Mouse (Mus musculus): ENCODE measurements at regions not wholly inside any gene's neighbourhood (a gene's known extent, or its start where the extent isn't known, plus 50 kb on each side); places are given as distances from the start of the nearest gene placed in this dataset.

GRCm38 (mm10) chr13:100988116-100988515 lies 154.9 kb upstream of the Slc30a5 start:
- Histone ChIP-seq H3K27ac (replicated peaks; ENCODE audit: low read depth, low read length) (no peak overlapping the region), H3K36me3 (ENCODE audit: control insufficient read depth, insufficient read depth, low read length) (no peaks in the 10 kb centered on the region), H3K4me2 (ENCODE audit: low read depth, low read length) (no peak overlapping the region), H3K9ac (ENCODE audit: low read depth, low read length) (no peak overlapping the region), H3K9me3 (ENCODE audit: control insufficient read depth, low read length) (no peaks in the 10 kb centered on the region), H3K4me1 (ENCODE audit: control insufficient read depth, insufficient read depth, low read length) (no peaks in the 10 kb centered on the region), H3K4me3 (ENCODE audit: low read depth, low read length) (no peak overlapping the region), H3K27me3 (replicated peaks; ENCODE audit: control insufficient read depth, insufficient read depth, low read length) (no peaks in the 10 kb centered on the region)
- WGBS, result 75% methylated on average over 5 of the region's 5 CpGs
- ATAC-seq (ENCODE audit: low read depth), result no peak
- no peak for DNase-seq (ENCODE audit: low spot score)

- H3K4me3 ChIP-seq (ENCODE audit: low read depth, low read length), result no peak overlapping the region
- no peak overlapping the region for H3K4me2 ChIP-seq (ENCODE audit: low read depth, low read length)
- WGBS, result 72% methylated on average over 3 of the region's 3 CpGs
- no peaks in the 10 kb centered on the region for H3K36me3 ChIP-seq (ENCODE audit: control insufficient read depth, insufficient read depth, low read length)
- no peaks in the 10 kb centered on the region for H3K9me3 ChIP-seq (ENCODE audit: control insufficient read depth, low read length)
- H3K27ac ChIP-seq (replicated peaks; ENCODE audit: low read depth, low read length), result no peak overlapping the region
- H3K4me1 ChIP-seq (ENCODE audit: control insufficient read depth, insufficient read depth, low read length), result no peaks in the 10 kb centered on the region
- H3K27me3 ChIP-seq (replicated peaks; ENCODE audit: control insufficient read depth, insufficient read depth, low read length), result no peaks in the 10 kb centered on the region
- no peak overlapping the region for H3K9ac ChIP-seq (ENCODE audit: low read depth, low read length)
- no peak for ATAC-seq (ENCODE audit: low read depth)
- DNase-seq (ENCODE audit: low spot score), result no peak
Measured at GRCm38 (mm10) chr13:100975741-100976140, 142.5 kb upstream of the Slc30a5 start.

- no peak for DNase-seq (ENCODE audit: low spot score)
- no peak overlapping the region for H3K4me2 ChIP-seq (ENCODE audit: low read depth, low read length)
- 54% methylated on average over 2 of the region's 2 CpGs for WGBS
Measured at GRCm38 (mm10) chr13:100971080-100972017, 138.1 kb upstream of the Slc30a5 start.

GRCm38 (mm10) chr13:100962811-100963540 lies 129.7 kb upstream of the Slc30a5 start:
- DNase-seq (ENCODE audit: low spot score), result no peak
- Histone ChIP-seq H3K9ac (ENCODE audit: low read depth, low read length) (no peak overlapping the region), H3K9me3 (ENCODE audit: control insufficient read depth, low read length) (no peaks in the 10 kb centered on the region), H3K36me3 (ENCODE audit: control insufficient read depth, insufficient read depth, low read length) (no peaks in the 10 kb centered on the region), H3K27me3 (replicated peaks; ENCODE audit: control insufficient read depth, insufficient read depth, low read length) (no peaks in the 10 kb centered on the region), H3K27ac (replicated peaks; ENCODE audit: low read depth, low read length) (no peak overlapping the region), H3K4me3 (ENCODE audit: low read depth, low read length) (no peak overlapping the region), H3K4me2 (ENCODE audit: low read depth, low read length) (no peak overlapping the region), H3K4me1 (ENCODE audit: control insufficient read depth, insufficient read depth, low read length) (no peaks in the 10 kb centered on the region)
- 83% methylated on average over 4 of the region's 4 CpGs for whole genome bisulfite sequencing
- no peak for ATAC-seq (ENCODE audit: low read depth)

More at GRCm38 (mm10) chr13:100971080-100972017, 138.1 kb upstream of the Slc30a5 start:
- Histone ChIP-seq H3K9ac (ENCODE audit: low read depth, low read length) (no peak overlapping the region), H3K27ac (replicated peaks; ENCODE audit: low read depth, low read length) (no peak overlapping the region), H3K9me3 (ENCODE audit: control insufficient read depth, low read length) (no peaks in the 10 kb centered on the region), H3K36me3 (ENCODE audit: control insufficient read depth, insufficient read depth, low read length) (no peaks in the 10 kb centered on the region), H3K4me3 (ENCODE audit: low read depth, low read length) (no peak overlapping the region), H3K4me1 (ENCODE audit: control insufficient read depth, insufficient read depth, low read length) (no peaks in the 10 kb centered on the region), H3K27me3 (replicated peaks; ENCODE audit: control insufficient read depth, insufficient read depth, low read length) (no peaks in the 10 kb centered on the region)
- no peak for ATAC-seq (ENCODE audit: low read depth)

- H3K27ac ChIP-seq (replicated peaks; ENCODE audit: low read depth, low read length), result no peak overlapping the region
- H3K27me3 ChIP-seq (replicated peaks; ENCODE audit: control insufficient read depth, insufficient read depth, low read length), result no peaks in the 10 kb centered on the region
- DNase-seq (ENCODE audit: low spot score) (no peak), ATAC-seq (ENCODE audit: low read depth) (no peak)
- H3K4me1 ChIP-seq (ENCODE audit: control insufficient read depth, insufficient read depth, low read length), result no peaks in the 10 kb centered on the region
- H3K9me3 ChIP-seq (ENCODE audit: control insufficient read depth, low read length), result no peaks in the 10 kb centered on the region
- no peak overlapping the region for H3K4me3 ChIP-seq (ENCODE audit: low read depth, low read length)
- 70% methylated on average over 8 of the region's 8 CpGs for WGBS
- no peaks in the 10 kb centered on the region for H3K36me3 ChIP-seq (ENCODE audit: control insufficient read depth, insufficient read depth, low read length)
- H3K4me2 ChIP-seq (ENCODE audit: low read depth, low read length), result no peak overlapping the region
- no peak overlapping the region for H3K9ac ChIP-seq (ENCODE audit: low read depth, low read length)
Measured at GRCm38 (mm10) chr13:100954598-100955251, 121.5 kb upstream of the Slc30a5 start.

GRCm38 (mm10) chr13:100954106-100954505 lies 120.9 kb upstream of the Slc30a5 start:
- ATAC-seq (ENCODE audit: low read depth), result no peak
- Histone ChIP-seq H3K4me2 (ENCODE audit: low read depth, low read length) (no peak overlapping the region), H3K27ac (replicated peaks; ENCODE audit: low read depth, low read length) (no peak overlapping the region)

GRCm38 (mm10) chr13:100951185-100951508 lies 117.9 kb upstream of the Slc30a5 start:
- H3K9ac ChIP-seq (ENCODE audit: low read depth, low read length), result no peak overlapping the region
- H3K4me3 ChIP-seq (ENCODE audit: low read depth, low read length), result no peak overlapping the region
- no peaks in the 10 kb centered on the region for H3K36me3 ChIP-seq (ENCODE audit: control insufficient read depth, insufficient read depth, low read length)
- WGBS, result 79% methylated on average over 1 of the region's 1 CpGs
- no peaks in the 10 kb centered on the region for H3K27me3 ChIP-seq (replicated peaks; ENCODE audit: control insufficient read depth, insufficient read depth, low read length)
- no peak for ATAC-seq (ENCODE audit: low read depth)
- no peak for DNase-seq (ENCODE audit: low spot score)
- no peaks in the 10 kb centered on the region for H3K4me1 ChIP-seq (ENCODE audit: control insufficient read depth, insufficient read depth, low read length)
- no peak overlapping the region for H3K4me2 ChIP-seq (ENCODE audit: low read depth, low read length)
- no peak overlapping the region for H3K27ac ChIP-seq (replicated peaks; ENCODE audit: low read depth, low read length)
- no peaks in the 10 kb centered on the region for H3K9me3 ChIP-seq (ENCODE audit: control insufficient read depth, low read length)

More at GRCm38 (mm10) chr13:100954106-100954505, 120.9 kb upstream of the Slc30a5 start:
- 46% methylated on average over 1 of the region's 1 CpGs for WGBS
- H3K9me3 ChIP-seq (ENCODE audit: control insufficient read depth, low read length), result no peaks in the 10 kb centered on the region
- no peaks in the 10 kb centered on the region for H3K36me3 ChIP-seq (ENCODE audit: control insufficient read depth, insufficient read depth, low read length)
- no peaks in the 10 kb centered on the region for H3K27me3 ChIP-seq (replicated peaks; ENCODE audit: control insufficient read depth, insufficient read depth, low read length)
- no peak for DNase-seq (ENCODE audit: low spot score)
- no peaks in the 10 kb centered on the region for H3K4me1 ChIP-seq (ENCODE audit: control insufficient read depth, insufficient read depth, low read length)
- H3K4me3 ChIP-seq (ENCODE audit: low read depth, low read length), result no peak overlapping the region
- H3K9ac ChIP-seq (ENCODE audit: low read depth, low read length), result no peak overlapping the region

- Histone ChIP-seq H3K36me3 (ENCODE audit: control insufficient read depth, insufficient read depth, low read length) (no peaks in the 10 kb centered on the region), H3K4me3 (ENCODE audit: low read depth, low read length) (no peak overlapping the region), H3K9ac (ENCODE audit: low read depth, low read length) (no peak overlapping the region), H3K27ac (replicated peaks; ENCODE audit: low read depth, low read length) (no peak overlapping the region), H3K9me3 (ENCODE audit: control insufficient read depth, low read length) (no peaks in the 10 kb centered on the region), H3K27me3 (replicated peaks; ENCODE audit: control insufficient read depth, insufficient read depth, low read length) (no peaks in the 10 kb centered on the region), H3K4me2 (ENCODE audit: low read depth, low read length) (no peak overlapping the region), H3K4me1 (ENCODE audit: control insufficient read depth, insufficient read depth, low read length) (no peaks in the 10 kb centered on the region)
- ATAC-seq (ENCODE audit: low read depth) (no peak; the same call in 1 of the 2 replicates), DNase-seq (ENCODE audit: low spot score) (peak; percentile 14)
- 55% methylated on average over 7 of the region's 7 CpGs for whole genome bisulfite sequencing
Measured at GRCm38 (mm10) chr13:100950348-100951184, 117.3 kb upstream of the Slc30a5 start.
